Mouse (Mus musculus) midbrain, embryonic 14.5 days (tissue): ENCODE data around the gene Nrros. TPM values are rescaled to one million over a fixed set of nuclear protein-coding genes. Genes with fewer than 3 reads are reported as not detected.

Experiments used
- ATAC-seq: fragments of 200-750 bp; cut with Nextera tagmentation; 2 replicates; pipeline ENCODE4 v1.8.0; 2017; ENCODE audit warnings: moderate number of reproducible peaks, moderate library complexity; ENCODE audit not compliant: low FRiP score, low TSS enrichment
- DNase-seq: peaks from one replicate; pipeline ENCODE4 v3.0.0-alpha.2; 2015
- H3K27ac ChIP-seq: fragments of 300-500 bp; sonication (generic); replicated peaks from 2 replicates; pipeline ENCODE4 v1.5.1; 2014; ENCODE audit warnings: mild to moderate bottlenecking, low read depth, low read length, moderate library complexity
- H3K27me3 ChIP-seq: fragments of 300-500 bp; sonication (generic); 2 replicates; pipeline ENCODE4 v1.6.1; 2014; ENCODE audit warnings: low read length, control low read depth, mixed read lengths; ENCODE audit not compliant: control insufficient read depth, insufficient read depth
- H3K36me3 ChIP-seq: fragments of 300-500 bp; sonication (generic); 2 replicates; pipeline ENCODE4 v1.6.1; 2014; ENCODE audit warnings: low read length, control low read depth; ENCODE audit not compliant: control insufficient read depth, insufficient read depth
- H3K4me1 ChIP-seq: fragments of 300-500 bp; sonication (generic); 2 replicates; pipeline ENCODE4 v1.6.1; 2014; ENCODE audit warnings: mild to moderate bottlenecking, antibody characterized with exemption, low read length, control low read depth; ENCODE audit not compliant: control insufficient read depth, insufficient read depth
- H3K4me2 ChIP-seq: fragments of 300-500 bp; sonication (generic); 2 replicates; pipeline ENCODE4 v1.6.1; 2014; ENCODE audit warnings: mild to moderate bottlenecking, low read length, moderate library complexity
- H3K4me3 ChIP-seq: fragments of 300-500 bp; sonication (generic); replicated peaks from 2 replicates; pipeline ENCODE4 v1.5.1; 2014; ENCODE audit warnings: low read depth, low read length
- H3K9ac ChIP-seq: fragments of 300-500 bp; sonication (generic); replicated peaks from 2 replicates; pipeline ENCODE4 v1.6.1; 2014; ENCODE audit warnings: mild to moderate bottlenecking, low read length, moderate library complexity
- H3K9me3 ChIP-seq: fragments of 300-500 bp; sonication (generic); 2 replicates; pipeline ENCODE4 v1.6.1; 2016; ENCODE audit warnings: low read length, control low read depth, mixed read lengths; ENCODE audit not compliant: control insufficient read depth
- WGBS: fragments of 180-500 bp; shearing (Covaris S2); extraction: QIAGEN DNeasy Blood & Tissue Kit; methylation state at CpG from one replicate; pipeline ENCODE4 v1.1.7; 2014; 5-methylcytosine and 5-hydroxymethylcytosine counted together
- polyA plus RNA-seq: library from polyadenylated mRNA; unstranded; fragments of >200 nt; fragmentation: Nextera tagmentation; extraction: Ambion mirVana; gene quantifications from 2 replicates; pipeline ENCODE4 v1.2.1, GENCODE M21; 2014

Gene Nrros
- polyA plus RNA-seq, 1 experiment from 2014 or later: 8.7 TPM

- WGBS: 92% methylated on average over 4 of the region's 4 CpGs
These were observed 2.6 kb upstream of the Nrros start for GRCm38 (mm10) chr16:32167819-32168545.

GRCm38 (mm10) chr16:32164396-32165027 is 882 bp downstream of the Nrros start:
- peaks cover 6% of the 10 kb centered on the region; the same call in 1 of the 2 replicates for H3K4me1 ChIP-seq
- no peak for DNase-seq
- ATAC-seq: no peak
- peaks cover 8% of the 10 kb centered on the region; the same call in 1 of the 2 replicates for H3K27me3 ChIP-seq
- H3K4me2 ChIP-seq: no peak overlapping the region; the same call in 1 of the 2 replicates
- H3K36me3 ChIP-seq: no peaks in the 10 kb centered on the region
- no peaks in the 10 kb centered on the region for H3K9me3 ChIP-seq
- H3K9ac ChIP-seq: no peak overlapping the region
- H3K4me3 ChIP-seq: 0 out of 2 replicates have a peak overlapping the region, but pooled peaks have one; percentile 31
- no peak overlapping the region for H3K27ac ChIP-seq
- 70% methylated on average over 19 of the region's 19 CpGs for WGBS

More at GRCm38 (mm10) chr16:32167819-32168545, 2.6 kb upstream of the Nrros start:
- DNase-seq (no peak), ATAC-seq (no peak)
- no peaks in the 10 kb centered on the region for H3K36me3 ChIP-seq
- H3K27me3 ChIP-seq: peaks cover 8% of the 10 kb centered on the region; the same call in 1 of the 2 replicates
- H3K9me3 ChIP-seq: no peaks in the 10 kb centered on the region
- H3K27ac ChIP-seq: no peak overlapping the region
- H3K4me1 ChIP-seq: peaks cover 6% of the 10 kb centered on the region; the same call in 1 of the 2 replicates
- no peak overlapping the region for H3K4me2 ChIP-seq
- no peak overlapping the region for H3K4me3 ChIP-seq
- no peak overlapping the region for H3K9ac ChIP-seq

GRCm38 (mm10) chr16:32163891-32164290 is 1.5 kb downstream of the Nrros start:
- H3K9ac ChIP-seq: no peak overlapping the region
- 87% methylated on average over 5 of the region's 5 CpGs for WGBS
- H3K4me3 ChIP-seq: no peak overlapping the region
- ATAC-seq (no peak), DNase-seq (no peak)
- peaks cover 6% of the 10 kb centered on the region; the same call in 1 of the 2 replicates for H3K4me1 ChIP-seq
- peaks cover 8% of the 10 kb centered on the region; the same call in 1 of the 2 replicates for H3K27me3 ChIP-seq
- no peak overlapping the region for H3K27ac ChIP-seq
- H3K4me2 ChIP-seq: no peak overlapping the region
- no peaks in the 10 kb centered on the region for H3K9me3 ChIP-seq
- H3K36me3 ChIP-seq: no peaks in the 10 kb centered on the region

GRCm38 (mm10) chr16:32163392-32163791 is 2.0 kb downstream of the Nrros start:
- H3K9ac ChIP-seq: no peak overlapping the region
- peaks cover 6% of the 10 kb centered on the region; the same call in 1 of the 2 replicates for H3K4me1 ChIP-seq
- WGBS: 75% methylated on average over 4 of the region's 4 CpGs
- no peak for ATAC-seq
- H3K9me3 ChIP-seq: no peaks in the 10 kb centered on the region
- H3K4me2 ChIP-seq: no peak overlapping the region
- no peak overlapping the region for H3K4me3 ChIP-seq
- DNase-seq: no peak
- H3K27ac ChIP-seq: no peak overlapping the region
- no peaks in the 10 kb centered on the region for H3K36me3 ChIP-seq
- H3K27me3 ChIP-seq: peaks cover 8% of the 10 kb centered on the region; the same call in 1 of the 2 replicates

- Histone ChIP-seq H3K4me3 (no peak overlapping the region), H3K9me3 (no peaks in the 10 kb centered on the region), H3K4me2 (no peak overlapping the region), H3K27ac (no peak overlapping the region), H3K27me3 (peaks cover 8% of the 10 kb centered on the region; the same call in 1 of the 2 replicates), H3K4me1 (peaks cover 6% of the 10 kb centered on the region; the same call in 1 of the 2 replicates), H3K9ac (no peak overlapping the region), H3K36me3 (no peaks in the 10 kb centered on the region)
- WGBS: 92% methylated on average over 9 of the region's 9 CpGs
- ATAC-seq (no peak), DNase-seq (no peak)
These were observed 4.6 kb downstream of the Nrros start for GRCm38 (mm10) chr16:32160742-32161323.

- no peak for ATAC-seq
- whole genome bisulfite sequencing: 90% methylated on average over 3 of the region's 3 CpGs
These were observed 6.4 kb downstream of the Nrros start for GRCm38 (mm10) chr16:32158966-32159365.

GRCm38 (mm10) chr16:32157369-32157768 is 8.0 kb downstream of the Nrros start:
- H3K27me3 ChIP-seq: no peaks in the 10 kb centered on the region
- no peak overlapping the region for H3K4me2 ChIP-seq
- H3K4me3 ChIP-seq: no peak overlapping the region
- H3K9ac ChIP-seq: no peak overlapping the region
- no peaks in the 10 kb centered on the region for H3K4me1 ChIP-seq
- ATAC-seq (no peak), DNase-seq (no peak)
- no peaks in the 10 kb centered on the region for H3K9me3 ChIP-seq
- 92% methylated on average over 2 of the region's 2 CpGs for WGBS
- no peak overlapping the region for H3K27ac ChIP-seq
- no peaks in the 10 kb centered on the region for H3K36me3 ChIP-seq

More at GRCm38 (mm10) chr16:32158966-32159365, 6.4 kb downstream of the Nrros start:
- Histone ChIP-seq H3K4me1 (no peaks in the 10 kb centered on the region), H3K9me3 (no peaks in the 10 kb centered on the region), H3K27ac (no peak overlapping the region), H3K9ac (no peak overlapping the region), H3K36me3 (no peaks in the 10 kb centered on the region), H3K4me3 (no peak overlapping the region), H3K27me3 (no peaks in the 10 kb centered on the region), H3K4me2 (no peak overlapping the region)
- DNase-seq: no peak

GRCm38 (mm10) chr16:32156719-32157118 is 8.7 kb downstream of the Nrros start:
- WGBS: 68% methylated on average over 3 of the region's 3 CpGs
- no peak overlapping the region for H3K27ac ChIP-seq
- no peak overlapping the region for H3K4me3 ChIP-seq
- H3K4me1 ChIP-seq: no peaks in the 10 kb centered on the region
- H3K9ac ChIP-seq: no peak overlapping the region
- H3K27me3 ChIP-seq: no peaks in the 10 kb centered on the region
- no peak for ATAC-seq
- no peaks in the 10 kb centered on the region for H3K36me3 ChIP-seq
- H3K4me2 ChIP-seq: no peak overlapping the region
- DNase-seq: no peak
- no peaks in the 10 kb centered on the region for H3K9me3 ChIP-seq
